Mouse (Mus musculus): ENCODE measurements around the gene Antxr2. TPM values are rescaled to one million over a fixed set of nuclear protein-coding genes. Genes with fewer than 3 reads are reported as not detected.

Gene Antxr2
- polyA plus RNA-seq (2015; fragmentation: Nextera tagmentation; extraction: Ambion mirVana), result 19.1 and 21.7 TPM in 2 replicates

GRCm38 (mm10) chr5:98030902-98031641 is at the start of gene Antxr2:
Gene Antxr2, minus strand, starts transcription at chr5:98031043.
- H3K9me3 ChIP-seq, result no peaks in the 10 kb centered on the region
- H3K9ac ChIP-seq, result peak within 1 kb of the TSS; percentile 81
- 0 out of 2 replicates have a peak, but pooled peaks cover 9% of the 10 kb centered on the region for H3K4me1 ChIP-seq (replicated peaks)
- no peaks in the 10 kb centered on the region for H3K36me3 ChIP-seq
- no peaks in the 10 kb centered on the region for H3K27me3 ChIP-seq (replicated peaks)
- WGBS, result 3% methylated on average over 58 of the region's 58 CpGs
- H3K27ac ChIP-seq, result peak within 1 kb of the TSS; percentile 95
- H3K4me2 ChIP-seq (replicated peaks), result peak within 1 kb of the TSS; percentile 69
- ATAC-seq, result peak; percentile 80
- peak within 1 kb of the TSS; percentile 77 for H3K4me3 ChIP-seq (replicated peaks)

GRCm38 (mm10) chr5:98076612-98077011 is 45.8 kb upstream of the Antxr2 start:
- Histone ChIP-seq H3K9ac (no peak overlapping the region), H3K4me3 (replicated peaks) (no peak overlapping the region), H3K36me3 (no peaks in the 10 kb centered on the region), H3K4me2 (replicated peaks) (no peak overlapping the region), H3K27ac (no peak overlapping the region), H3K27me3 (replicated peaks) (no peaks in the 10 kb centered on the region), H3K4me1 (replicated peaks) (no peaks in the 10 kb centered on the region), H3K9me3 (no peaks in the 10 kb centered on the region)
- WGBS, result 22% methylated on average over 3 of the region's 3 CpGs
- ATAC-seq, result no peak

GRCm38 (mm10) chr5:98069191-98069590 is 38.3 kb upstream of the Antxr2 start:
- H3K9ac ChIP-seq, result no peak overlapping the region
- no peak overlapping the region for H3K4me2 ChIP-seq (replicated peaks)
- 60% methylated on average over 4 of the region's 4 CpGs for WGBS
- H3K9me3 ChIP-seq, result no peaks in the 10 kb centered on the region
- H3K4me1 ChIP-seq (replicated peaks), result no peaks in the 10 kb centered on the region
- ATAC-seq, result no peak
- H3K4me3 ChIP-seq (replicated peaks), result no peak overlapping the region
- H3K36me3 ChIP-seq, result no peaks in the 10 kb centered on the region
- H3K27me3 ChIP-seq (replicated peaks), result no peaks in the 10 kb centered on the region
- H3K27ac ChIP-seq, result no peak overlapping the region

GRCm38 (mm10) chr5:98055275-98055674 is 24.4 kb upstream of the Antxr2 start:
- WGBS, result 94% methylated on average over 6 of the region's 6 CpGs
- H3K4me1 ChIP-seq (replicated peaks), result no peaks in the 10 kb centered on the region
- H3K4me2 ChIP-seq (replicated peaks), result no peak overlapping the region
- H3K27me3 ChIP-seq (replicated peaks), result no peaks in the 10 kb centered on the region
- no peak overlapping the region for H3K4me3 ChIP-seq (replicated peaks)
- ATAC-seq, result no peak
- H3K27ac ChIP-seq, result no peak overlapping the region
- H3K9me3 ChIP-seq, result no peaks in the 10 kb centered on the region
- H3K36me3 ChIP-seq, result no peaks in the 10 kb centered on the region
- no peak overlapping the region for H3K9ac ChIP-seq

- H3K27me3 ChIP-seq (replicated peaks), result no peaks in the 10 kb centered on the region
- WGBS, result 84% methylated on average over 1 of the region's 1 CpGs
- H3K9ac ChIP-seq, result no peak overlapping the region
- H3K4me1 ChIP-seq (replicated peaks), result no peaks in the 10 kb centered on the region
- H3K27ac ChIP-seq, result no peak overlapping the region
- H3K4me2 ChIP-seq (replicated peaks), result no peak overlapping the region
- no peaks in the 10 kb centered on the region for H3K9me3 ChIP-seq
- ATAC-seq, result no peak
- H3K4me3 ChIP-seq (replicated peaks), result no peak overlapping the region
- no peaks in the 10 kb centered on the region for H3K36me3 ChIP-seq
Measured at GRCm38 (mm10) chr5:98054834-98055233, 24.0 kb upstream of the Antxr2 start.

- Histone ChIP-seq H3K9ac (no peak overlapping the region), H3K4me3 (replicated peaks) (no peak overlapping the region), H3K9me3 (no peaks in the 10 kb centered on the region), H3K27ac (no peak overlapping the region), H3K36me3 (no peaks in the 10 kb centered on the region), H3K27me3 (replicated peaks) (no peaks in the 10 kb centered on the region), H3K4me1 (replicated peaks) (no peaks in the 10 kb centered on the region), H3K4me2 (replicated peaks) (no peak overlapping the region)
- 70% methylated on average over 2 of the region's 2 CpGs for WGBS
- no peak for ATAC-seq
Measured at GRCm38 (mm10) chr5:98034928-98035327, 4.1 kb upstream of the Antxr2 start.

- no peaks in the 10 kb centered on the region for H3K4me1 ChIP-seq (replicated peaks)
- no peak overlapping the region for H3K27ac ChIP-seq
- no peak overlapping the region for H3K4me2 ChIP-seq (replicated peaks)
- H3K27me3 ChIP-seq (replicated peaks), result no peaks in the 10 kb centered on the region
- WGBS, result 63% methylated on average over 2 of the region's 2 CpGs
- no peak overlapping the region for H3K4me3 ChIP-seq (replicated peaks)
- ATAC-seq, result no peak
- H3K9ac ChIP-seq, result no peak overlapping the region
- no peaks in the 10 kb centered on the region for H3K9me3 ChIP-seq
- H3K36me3 ChIP-seq, result no peaks in the 10 kb centered on the region
Measured at GRCm38 (mm10) chr5:98034207-98034606, 3.4 kb upstream of the Antxr2 start.

- 57% methylated on average over 7 of the region's 7 CpGs for WGBS
- no peak overlapping the region for H3K27ac ChIP-seq
- no peak for ATAC-seq
Measured at GRCm38 (mm10) chr5:98032803-98033420, 2.1 kb upstream of the Antxr2 start.

GRCm38 (mm10) chr5:98030091-98030901 is 547 bp downstream of the Antxr2 start:
- Histone ChIP-seq H3K27me3 (replicated peaks) (no peaks in the 10 kb centered on the region), H3K4me2 (replicated peaks) (peak overlapping the region; percentile 69), H3K27ac (peak overlapping the region; percentile 95), H3K36me3 (0 out of 2 replicates have a peak, but pooled peaks cover 5% of the 10 kb centered on the region), H3K4me3 (replicated peaks) (peak overlapping the region; percentile 77), H3K9me3 (no peaks in the 10 kb centered on the region), H3K9ac (peak overlapping the region; percentile 81), H3K4me1 (replicated peaks) (0 out of 2 replicates have a peak, but pooled peaks cover 9% of the 10 kb centered on the region)
- ATAC-seq, result peak; percentile 82
- under 1% methylated on average over 36 of the region's 36 CpGs for WGBS

More at GRCm38 (mm10) chr5:98032803-98033420, 2.1 kb upstream of the Antxr2 start:
- Histone ChIP-seq H3K27me3 (replicated peaks) (no peaks in the 10 kb centered on the region), H3K36me3 (no peaks in the 10 kb centered on the region), H3K9ac (no peak overlapping the region), H3K4me1 (replicated peaks) (no peaks in the 10 kb centered on the region), H3K4me3 (replicated peaks) (no peak overlapping the region), H3K4me2 (replicated peaks) (no peak overlapping the region), H3K9me3 (no peaks in the 10 kb centered on the region)

- 0 out of 2 replicates have a peak, but pooled peaks cover 9% of the 10 kb centered on the region for H3K4me1 ChIP-seq (replicated peaks)
- H3K27ac ChIP-seq, result 0 out of 2 replicates have a peak overlapping the region, but pooled peaks have one; percentile 40
- no peaks in the 10 kb centered on the region for H3K9me3 ChIP-seq
- H3K4me2 ChIP-seq (replicated peaks), result peak overlapping the region; percentile 69
- 0 out of 2 replicates have a peak, but pooled peaks cover 5% of the 10 kb centered on the region for H3K36me3 ChIP-seq
- WGBS, result 37% methylated on average over 8 of the region's 8 CpGs
- H3K9ac ChIP-seq, result no peak overlapping the region
- H3K27me3 ChIP-seq (replicated peaks), result no peaks in the 10 kb centered on the region
- ATAC-seq, result no peak
- H3K4me3 ChIP-seq (replicated peaks), result no peak overlapping the region
Measured at GRCm38 (mm10) chr5:98027688-98028389, 3.0 kb downstream of the Antxr2 start.

GRCm38 (mm10) chr5:98025921-98026320 is 4.9 kb downstream of the Antxr2 start:
- no peak overlapping the region for H3K27ac ChIP-seq
- H3K4me1 ChIP-seq (replicated peaks), result 0 out of 2 replicates have a peak, but pooled peaks cover 9% of the 10 kb centered on the region
- H3K4me2 ChIP-seq (replicated peaks), result no peak overlapping the region
- 91% methylated on average over 2 of the region's 2 CpGs for WGBS
- no peak overlapping the region for H3K9ac ChIP-seq
- no peaks in the 10 kb centered on the region for H3K9me3 ChIP-seq
- no peak overlapping the region for H3K4me3 ChIP-seq (replicated peaks)
- H3K36me3 ChIP-seq, result 0 out of 2 replicates have a peak, but pooled peaks cover 5% of the 10 kb centered on the region
- H3K27me3 ChIP-seq (replicated peaks), result no peaks in the 10 kb centered on the region
- ATAC-seq, result no peak
